Mouse (Mus musculus): ENCODE data around the gene Furin. TPM values are rescaled to one million over a fixed set of nuclear protein-coding genes. Genes with fewer than 3 reads are reported as not detected.
A peak's percentile ranks its signal among the peaks of the same experiment; 100 is the strongest.
"Not testable (repeated sequence)": the region's sequence is repeated elsewhere in the genome, so short reads cannot be mapped to it uniquely, and the experiment has no call there.

Furin gene
- total and polyA plus RNA-seq, 2 experiments from 2014 or later, result 18.9 to 67.6 TPM

- not testable (repeated sequence) for H3K27ac ChIP-seq (ENCODE audit: low read depth); H3K9me3 ChIP-seq (replicated peaks; ENCODE audit: control insufficient read depth, low read length); H3K27me3 ChIP-seq (ENCODE audit: control insufficient read depth, insufficient read depth, low read length); ATAC-seq (ENCODE audit: insufficient read depth, low read depth); H3K4me2 ChIP-seq (ENCODE audit: low read depth, low read length); DNase-seq (ENCODE audit: low spot score); H3K9ac ChIP-seq (replicated peaks; ENCODE audit: low read depth, low read length); H3K4me3 ChIP-seq (ENCODE audit: low read depth, low read length)
- H3K4me1 ChIP-seq (ENCODE audit: control insufficient read depth, insufficient read depth), result peaks cover 17% of the 10 kb centered on the region; the same call in 1 of the 2 replicates
- WGBS, result 79% methylated on average over 4 of the region's 4 CpGs
- H3K36me3 ChIP-seq (replicated peaks; ENCODE audit: control insufficient read depth, insufficient read depth, low read length), result peaks cover 69% of the 10 kb centered on the region
- TF ChIP-seq CTCF (IDR thresholded peaks at IDR 0.05; ENCODE audit: low read depth), result peak; percentile 39
These were observed 8.8 kb downstream of the Furin start for GRCm38 (mm10) chr7:80396427-80396826.

GRCm38 (mm10) chr7:80394600-80394999, 10.6 kb downstream of the Furin start:
- H3K36me3 ChIP-seq (replicated peaks; ENCODE audit: control insufficient read depth, insufficient read depth, low read length), result peaks cover 88% of the 10 kb centered on the region
- no peak for ATAC-seq (ENCODE audit: insufficient read depth, low read depth)
- no peak overlapping the region for H3K4me2 ChIP-seq (ENCODE audit: low read depth, low read length)

GRCm38 (mm10) chr7:80392119-80392518, 13.1 kb downstream of the Furin start:
- no peak overlapping the region for H3K27ac ChIP-seq (ENCODE audit: low read depth)
- no peaks in the 10 kb centered on the region for H3K27me3 ChIP-seq (ENCODE audit: control insufficient read depth, insufficient read depth, low read length)
- no peak for TF ChIP-seq EP300 (IDR thresholded peaks at IDR 0.05; ENCODE audit: low read depth)
- no peak for TF ChIP-seq CTCF (IDR thresholded peaks at IDR 0.05; ENCODE audit: low read depth)
- WGBS, result 88% methylated on average over 15 of the region's 15 CpGs
- no peak overlapping the region for H3K9ac ChIP-seq (replicated peaks; ENCODE audit: low read depth, low read length)
- no peaks in the 10 kb centered on the region for H3K4me1 ChIP-seq (ENCODE audit: control insufficient read depth, insufficient read depth)
- no peak overlapping the region for H3K4me2 ChIP-seq (ENCODE audit: low read depth, low read length)
- peaks cover 76% of the 10 kb centered on the region for H3K36me3 ChIP-seq (replicated peaks; ENCODE audit: control insufficient read depth, insufficient read depth, low read length)
- DNase-seq (ENCODE audit: low spot score) (no peak), ATAC-seq (ENCODE audit: insufficient read depth, low read depth) (no peak)
- H3K4me3 ChIP-seq (ENCODE audit: low read depth, low read length), result no peak overlapping the region
- H3K9me3 ChIP-seq (replicated peaks; ENCODE audit: control insufficient read depth, low read length), result no peaks in the 10 kb centered on the region

More at GRCm38 (mm10) chr7:80394600-80394999, 10.6 kb downstream of the Furin start:
- Histone ChIP-seq H3K9me3 (replicated peaks; ENCODE audit: control insufficient read depth, low read length) (no peaks in the 10 kb centered on the region), H3K9ac (replicated peaks; ENCODE audit: low read depth, low read length) (no peak overlapping the region), H3K4me3 (ENCODE audit: low read depth, low read length) (no peak overlapping the region), H3K27me3 (ENCODE audit: control insufficient read depth, insufficient read depth, low read length) (no peaks in the 10 kb centered on the region), H3K27ac (ENCODE audit: low read depth) (no peak overlapping the region), H3K4me1 (ENCODE audit: control insufficient read depth, insufficient read depth) (0 out of 2 replicates have a peak, but pooled peaks cover 3% of the 10 kb centered on the region)
- 86% methylated on average over 4 of the region's 4 CpGs for WGBS
- TF ChIP-seq CTCF (IDR thresholded peaks at IDR 0.05; ENCODE audit: low read depth), result no peak
- no peak for DNase-seq (ENCODE audit: low spot score)

- 18% methylated on average over 32 of the region's 33 CpGs for whole genome bisulfite sequencing
- ATAC-seq (ENCODE audit: insufficient read depth, low read depth), result peak; percentile 70
These were observed 17.3 kb downstream of the Furin start, which contains the start of gene Fes for GRCm38 (mm10) chr7:80387633-80388543. Fes (minus strand) TSS chr7:80387946.

GRCm38 (mm10) chr7:80387033-80387632, 18.1 kb downstream of the Furin start:
- no peaks in the 10 kb centered on the region for H3K9me3 ChIP-seq (replicated peaks; ENCODE audit: control insufficient read depth, low read length)
- H3K4me1 ChIP-seq (ENCODE audit: control insufficient read depth, insufficient read depth), result no peaks in the 10 kb centered on the region
- DNase-seq (ENCODE audit: low spot score) (no peak), ATAC-seq (ENCODE audit: insufficient read depth, low read depth) (no peak; the same call in 1 of the 2 replicates)
- no peaks in the 10 kb centered on the region for H3K27me3 ChIP-seq (ENCODE audit: control insufficient read depth, insufficient read depth, low read length)
- peak overlapping the region; percentile 56 for H3K4me2 ChIP-seq (ENCODE audit: low read depth, low read length)
- no peak for TF ChIP-seq CTCF (IDR thresholded peaks at IDR 0.05; ENCODE audit: low read depth)
- no peak for TF ChIP-seq EP300 (IDR thresholded peaks at IDR 0.05; ENCODE audit: low read depth)
- H3K9ac ChIP-seq (replicated peaks; ENCODE audit: low read depth, low read length), result peak overlapping the region; percentile 56
- peak overlapping the region; percentile 48 for H3K4me3 ChIP-seq (ENCODE audit: low read depth, low read length)
- WGBS, result 36% methylated on average over 17 of the region's 17 CpGs
- H3K36me3 ChIP-seq (replicated peaks; ENCODE audit: control insufficient read depth, insufficient read depth, low read length), result peaks cover 45% of the 10 kb centered on the region
- peak overlapping the region; percentile 89 for H3K27ac ChIP-seq (ENCODE audit: low read depth)

More at GRCm38 (mm10) chr7:80387633-80388543, 17.3 kb downstream of the Furin start, which contains the start of gene Fes:
- H3K36me3 ChIP-seq (replicated peaks; ENCODE audit: control insufficient read depth, insufficient read depth, low read length), result peaks cover 46% of the 10 kb centered on the region
- peak within 1 kb of the TSS; percentile 56 for H3K9ac ChIP-seq (replicated peaks; ENCODE audit: low read depth, low read length)
- no peaks in the 10 kb centered on the region for H3K27me3 ChIP-seq (ENCODE audit: control insufficient read depth, insufficient read depth, low read length)
- H3K4me1 ChIP-seq (ENCODE audit: control insufficient read depth, insufficient read depth), result no peaks in the 10 kb centered on the region
- peak within 1 kb of the TSS; percentile 89 for H3K27ac ChIP-seq (ENCODE audit: low read depth)
- H3K4me3 ChIP-seq (ENCODE audit: low read depth, low read length), result peak within 1 kb of the TSS; percentile 48
- H3K4me2 ChIP-seq (ENCODE audit: low read depth, low read length), result peak within 1 kb of the TSS; percentile 56
- H3K9me3 ChIP-seq (replicated peaks; ENCODE audit: control insufficient read depth, low read length), result no peaks in the 10 kb centered on the region
- TF ChIP-seq CTCF (IDR thresholded peaks at IDR 0.05; ENCODE audit: low read depth), result no peak
- 0 out of 2 replicates have a peak, but pooled peaks have one; percentile 45 for TF ChIP-seq EP300 (IDR thresholded peaks at IDR 0.05; ENCODE audit: low read depth)
- DNase-seq (ENCODE audit: low spot score), result peak; percentile 63
